Mouse (Mus musculus): ENCODE data around the gene Fut2.

DNA sequence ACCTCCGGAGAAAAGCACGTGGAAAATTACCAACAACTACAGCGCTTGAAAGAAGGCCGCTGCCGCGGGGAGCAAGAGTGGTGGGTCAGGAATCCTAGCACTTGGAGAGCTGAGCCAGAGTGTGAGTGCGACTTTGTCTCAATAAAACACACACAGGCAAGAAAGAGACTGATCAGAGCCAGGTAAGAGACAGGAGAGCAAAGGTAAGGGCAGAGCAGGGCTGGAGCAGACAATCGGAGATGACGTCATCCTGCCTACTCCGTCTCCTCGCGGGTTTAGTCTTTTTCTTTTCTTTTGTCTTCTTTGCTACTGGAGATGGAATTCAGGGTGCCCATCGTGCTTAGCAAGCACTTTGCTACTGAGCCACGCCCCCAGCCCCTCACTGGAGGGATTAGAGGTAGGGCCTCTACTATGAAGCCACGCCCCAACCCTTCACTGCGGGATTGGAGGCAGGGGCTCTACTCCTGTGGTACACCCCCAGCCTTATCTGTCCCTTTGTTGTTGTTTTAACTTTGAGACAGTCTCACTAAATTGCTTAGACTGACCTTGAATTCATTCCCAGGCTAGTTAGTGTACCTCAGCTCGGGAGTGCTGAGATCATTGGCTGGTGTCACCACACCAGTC lies 11.7 kb downstream of the Fut2 start:
- TF ChIP-seq CTCF (IDR thresholded peaks at IDR 0.05; ENCODE audit: low read depth): no peak
- no peak for TF ChIP-seq EP300 (optimal IDR thresholded peaks at IDR 0.05)

Data from stomach, postnatal 0 days (tissue).